Mouse (Mus musculus): ENCODE data around the gene Mlh3.

GRCm38 (mm10) chr12:85288486-85289156 is 18.2 kb upstream of the Mlh3 start, which contains the start of gene Zc2hc1c:
- TF ChIP-seq POLR2A (IDR thresholded peaks at IDR 0.05; ENCODE audit: insufficient read length, low read depth), result no peak
- TF ChIP-seq E2F4 (IDR thresholded peaks at IDR 0.05; ENCODE audit: insufficient read depth), result no peak
- TF ChIP-seq POLR2AphosphoS2 (IDR thresholded peaks at IDR 0.05; ENCODE audit: insufficient read length, low read depth), result no peak
- TF ChIP-seq MYOG (IDR thresholded peaks at IDR 0.05; ENCODE audit: control insufficient read depth in 1 of 3, insufficient read depth in 1 of 3, insufficient read length in 2 of 3, low read depth in 2 of 3), result no peak
- no peak for TF ChIP-seq MAX (IDR thresholded peaks at IDR 0.05; ENCODE audit: low read depth)
- no peak for TF ChIP-seq CEBPB (IDR thresholded peaks at IDR 0.05; ENCODE audit: insufficient read depth, poor library complexity, severe bottlenecking)
- TF ChIP-seq TCF12 (IDR thresholded peaks at IDR 0.05; ENCODE audit: insufficient read depth, poor library complexity, severe bottlenecking), result no peak
- TF ChIP-seq MYOD1 (IDR thresholded peaks at IDR 0.05; ENCODE audit: control insufficient read depth in 1 of 3, insufficient read length in 2 of 3, low read depth in 2 of 3), result no peak
- TF ChIP-seq USF1 (IDR thresholded peaks at IDR 0.05; ENCODE audit: low read depth), result no peak
- no peak for TF ChIP-seq REST (IDR thresholded peaks at IDR 0.05; ENCODE audit: insufficient read depth, insufficient read length)

Data from myocyte (in vitro differentiated cells).